Mouse (Mus musculus) cerebellum, adult 2 months (tissue): ENCODE data around the gene Dpp4.

ENCODE experiments used
- CTCF ChIP-seq: fragments of 200-500 bp; IDR thresholded peaks from 2 replicates; pipeline ENCODE4 v1.5.1; 2011; ENCODE audit warnings: low read depth, mild to moderate bottlenecking, control low read depth, low read length, moderate library complexity, borderline replicate concordance; ENCODE audit not compliant: insufficient read depth
- POLR2A ChIP-seq: fragments of 200-500 bp; IDR thresholded peaks from 2 replicates; pipeline ENCODE4 v1.6.1; 2011; ENCODE audit warnings: low read length, control low read depth, borderline replicate concordance; ENCODE audit not compliant: insufficient read depth

DNA sequence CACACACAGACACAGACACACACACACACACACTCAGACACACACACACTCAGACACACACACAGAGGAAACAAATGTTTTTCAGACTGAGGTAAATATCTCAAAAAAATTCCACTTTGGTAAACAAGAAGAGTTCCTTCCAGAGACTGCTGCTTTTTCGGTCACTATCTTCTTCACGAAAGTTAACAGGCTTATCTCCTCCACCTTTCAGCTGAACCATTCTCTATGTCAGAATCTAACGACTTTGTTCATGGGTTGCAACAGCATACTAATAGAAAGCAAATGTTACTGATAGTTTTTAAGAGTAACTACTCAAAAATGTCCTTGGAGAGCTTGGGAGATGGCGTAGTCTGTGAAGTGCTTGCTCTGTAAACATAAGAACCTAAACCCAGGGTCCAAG, 124.5 kb downstream of the Dpp4 start:
- TF ChIP-seq CTCF, result no peak
- TF ChIP-seq POLR2A, result no peak
